Mouse (Mus musculus): ENCODE data around the gene Cfap70.

DNA sequence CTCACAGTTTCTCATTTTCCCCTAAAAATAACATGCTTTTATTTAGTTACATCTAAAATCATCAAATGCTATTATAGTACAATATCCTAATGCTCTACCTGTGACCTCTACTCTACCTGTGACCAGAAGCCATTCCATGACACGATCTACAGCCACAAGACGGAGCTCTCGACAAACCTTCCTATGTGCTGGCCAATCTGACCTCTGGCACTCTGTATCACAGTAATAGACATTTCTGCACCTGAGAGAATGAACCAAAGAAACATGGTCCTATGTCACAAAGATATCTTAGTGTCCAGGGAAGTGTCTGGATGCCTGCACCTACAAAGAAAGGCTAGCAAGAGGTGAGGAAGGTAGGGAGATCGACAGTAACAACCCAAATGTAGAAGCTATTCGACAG, 34.0 kb upstream of the Cfap70 start:
- TF ChIP-seq CTCF (IDR thresholded peaks at IDR 0.05), result no peak
- no peak for TF ChIP-seq EP300 (IDR thresholded peaks at IDR 0.05)

Data from lung, postnatal 0 days (tissue).